Mouse (Mus musculus) lung, embryonic 14.5 days (tissue): Measurements from ENCODE around the gene Trim13. TPM values are rescaled to one million over a fixed set of nuclear protein-coding genes. Genes with fewer than 3 reads are reported as not detected.

Experiments used
- ATAC-seq: fragments of 200-750 bp; cut with Nextera tagmentation; 2 replicates; pipeline ENCODE4 v1.8.0; 2017; ENCODE audit warnings: mild to moderate bottlenecking, moderate TSS enrichment, moderate library complexity; ENCODE audit not compliant: insufficient read depth
- DNase-seq: peaks from one replicate; pipeline ENCODE4 v3.0.0-alpha.2; 2015
- H3K27ac ChIP-seq: fragments of 300-500 bp; sonication (generic); 2 replicates; pipeline ENCODE4 v1.5.1; 2014; ENCODE audit warnings: low read depth, mild to moderate bottlenecking, moderate library complexity
- H3K27me3 ChIP-seq: fragments of 300-500 bp; sonication (generic); 2 replicates; pipeline ENCODE4 v1.6.1; 2014; ENCODE audit warnings: low read length, control low read depth; ENCODE audit not compliant: insufficient read depth
- H3K36me3 ChIP-seq: fragments of 300-500 bp; sonication (generic); 2 replicates; pipeline ENCODE4 v1.6.1; 2014; ENCODE audit warnings: control low read depth; ENCODE audit not compliant: insufficient read depth
- H3K4me1 ChIP-seq: fragments of 300-500 bp; sonication (generic); 2 replicates; pipeline ENCODE4 v1.6.1; 2014; ENCODE audit warnings: antibody characterized with exemption, control low read depth; ENCODE audit not compliant: insufficient read depth
- H3K4me2 ChIP-seq: fragments of 300-500 bp; sonication (generic); 2 replicates; pipeline ENCODE4 v1.6.1; 2014; ENCODE audit warnings: mild to moderate bottlenecking
- H3K4me3 ChIP-seq: fragments of 300-500 bp; sonication (generic); 2 replicates; pipeline ENCODE4 v1.5.1; 2014; ENCODE audit warnings: low read depth, low read length
- H3K9ac ChIP-seq: fragments of 300-500 bp; sonication (generic); 2 replicates; pipeline ENCODE4 v1.6.1; 2014
- H3K9me3 ChIP-seq: fragments of 300-500 bp; sonication (generic); 2 replicates; pipeline ENCODE4 v1.6.1; 2016; ENCODE audit warnings: low read depth, low read length, control low read depth
- CTCF ChIP-seq: IDR thresholded peaks from 2 replicates; pipeline ENCODE4 v1.5.1; 2016; ENCODE audit warnings: antibody characterized with exemption, low read depth
- WGBS: fragments of 180-500 bp; shearing (Covaris S2); extraction: QIAGEN DNeasy Blood & Tissue Kit; methylation state at CpG from one replicate; pipeline ENCODE4 v1.1.7; 2014; 5-methylcytosine and 5-hydroxymethylcytosine counted together
- polyA plus RNA-seq: library from polyadenylated mRNA; unstranded; fragments of >200 nt; fragmentation: Nextera tagmentation; extraction: Ambion mirVana; gene quantifications from 2 replicates; pipeline ENCODE4 v1.2.1, GENCODE M21; 2014

The Trim13 gene
- polyA plus RNA-seq, 1 experiment from 2014 or later, result 15.1 TPM

- 41% methylated on average over 2 of the region's 2 CpGs for WGBS
- no peak for ATAC-seq
These were observed 28.7 kb upstream of the Trim13 start for GRCm38 (mm10) chr14:61569344-61569743.

DNA sequence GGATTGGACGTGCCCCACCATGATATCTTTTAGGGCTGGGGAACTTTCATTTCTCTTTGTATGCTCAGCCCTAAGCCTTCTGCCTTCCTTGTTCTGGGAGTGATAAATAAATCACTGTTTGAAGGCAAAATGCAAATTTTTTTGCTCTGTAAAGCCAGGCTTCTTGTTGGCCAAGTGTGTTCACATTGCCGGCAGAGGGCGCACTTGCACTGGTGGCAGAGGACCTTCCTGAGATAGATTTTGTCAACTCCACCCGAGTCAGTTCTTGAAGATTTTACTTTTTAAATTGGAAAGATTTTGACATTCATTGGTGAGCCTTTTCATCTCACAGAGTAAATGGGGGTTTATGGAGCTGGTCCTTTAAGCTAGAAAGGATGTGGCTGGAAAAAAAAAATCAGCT lies 26.7 kb upstream of the Trim13 start:
- Histone ChIP-seq H3K27me3 (no peaks in the 10 kb centered on the region), H3K4me1 (no peaks in the 10 kb centered on the region), H3K4me2 (no peak overlapping the region; the same call in 1 of the 2 replicates), H3K27ac (no peak overlapping the region), H3K4me3 (no peak overlapping the region), H3K36me3 (no peaks in the 10 kb centered on the region), H3K9me3 (no peaks in the 10 kb centered on the region), H3K9ac (no peak overlapping the region)
- WGBS, result 6% methylated on average over 4 of the region's 4 CpGs
- ATAC-seq, result no peak
- DNase-seq, result peak; percentile 94
- peak; percentile 90 for TF ChIP-seq CTCF

More at GRCm38 (mm10) chr14:61569344-61569743, 28.7 kb upstream of the Trim13 start:
- TF ChIP-seq CTCF, result no peak
- H3K9me3 ChIP-seq, result no peaks in the 10 kb centered on the region
- H3K4me2 ChIP-seq, result no peak overlapping the region
- no peak overlapping the region for H3K4me3 ChIP-seq
- H3K36me3 ChIP-seq, result no peaks in the 10 kb centered on the region
- no peak for DNase-seq
- H3K9ac ChIP-seq, result no peak overlapping the region
- no peak overlapping the region for H3K27ac ChIP-seq
- no peaks in the 10 kb centered on the region for H3K27me3 ChIP-seq
- H3K4me1 ChIP-seq, result no peaks in the 10 kb centered on the region

- ATAC-seq (no peak), DNase-seq (no peak)
- Histone ChIP-seq H3K27ac (no peak overlapping the region), H3K9ac (no peak overlapping the region), H3K36me3 (no peaks in the 10 kb centered on the region), H3K27me3 (no peaks in the 10 kb centered on the region), H3K9me3 (no peaks in the 10 kb centered on the region), H3K4me3 (no peak overlapping the region), H3K4me1 (no peaks in the 10 kb centered on the region), H3K4me2 (no peak overlapping the region)
- WGBS, result 82% methylated on average over 2 of the region's 2 CpGs
- no peak for TF ChIP-seq CTCF
These were observed 25.9 kb upstream of the Trim13 start for GRCm38 (mm10) chr14:61572131-61572530.

DNA sequence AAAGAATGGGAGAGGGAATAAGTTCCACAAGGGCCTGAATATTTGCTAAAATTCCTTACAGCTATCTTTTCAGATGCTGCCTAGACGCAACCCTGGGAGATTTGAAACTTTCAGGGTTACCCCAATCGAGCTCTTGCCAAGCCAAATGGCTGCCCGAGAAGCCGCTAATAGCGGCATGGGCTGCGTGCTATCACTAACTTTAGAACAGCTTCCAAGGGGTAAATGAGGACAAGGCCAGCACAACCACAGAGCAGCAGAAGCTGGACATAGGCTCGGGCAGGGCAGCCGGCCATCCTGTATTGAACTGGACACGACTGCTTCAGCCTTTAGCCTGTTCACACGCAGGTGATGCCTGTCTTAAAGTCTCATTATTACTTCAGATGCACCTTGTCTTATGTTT lies 23.0 kb upstream of the Trim13 start:
- Histone ChIP-seq H3K9me3 (no peaks in the 10 kb centered on the region), H3K4me1 (no peaks in the 10 kb centered on the region), H3K27me3 (no peaks in the 10 kb centered on the region), H3K36me3 (no peaks in the 10 kb centered on the region), H3K9ac (no peak overlapping the region), H3K4me3 (no peak overlapping the region), H3K27ac (no peak overlapping the region), H3K4me2 (no peak overlapping the region)
- no peak for ATAC-seq
- DNase-seq, result no peak
- TF ChIP-seq CTCF, result no peak
- WGBS, result 88% methylated on average over 10 of the region's 10 CpGs

DNA sequence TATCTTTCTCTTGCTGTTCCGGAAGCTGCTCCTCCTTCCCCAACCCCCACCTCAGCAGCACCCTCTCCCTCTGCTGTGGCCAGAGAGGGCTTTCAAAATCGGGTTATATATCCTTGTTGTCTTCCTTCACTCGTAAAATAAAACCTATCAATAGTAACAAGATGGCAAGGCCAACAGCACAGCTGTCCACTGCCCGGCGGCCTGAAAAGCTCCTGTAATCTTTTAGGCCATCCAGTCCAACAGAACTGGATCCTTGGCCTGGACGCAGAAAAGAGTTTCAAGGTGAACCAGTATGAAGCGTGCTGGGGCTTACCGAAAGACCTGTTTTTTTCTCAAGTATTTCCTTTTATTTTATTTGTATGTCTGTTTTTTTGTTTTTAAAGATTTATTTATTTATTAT lies 22.1 kb upstream of the Trim13 start:
- Histone ChIP-seq H3K27ac (no peak overlapping the region), H3K4me2 (no peak overlapping the region), H3K27me3 (no peaks in the 10 kb centered on the region), H3K4me3 (no peak overlapping the region), H3K9ac (no peak overlapping the region), H3K36me3 (no peaks in the 10 kb centered on the region), H3K4me1 (no peaks in the 10 kb centered on the region), H3K9me3 (no peaks in the 10 kb centered on the region)
- no peak for DNase-seq
- no peak for ATAC-seq
- WGBS, result 84% methylated on average over 8 of the region's 8 CpGs
- TF ChIP-seq CTCF, result no peak

DNA sequence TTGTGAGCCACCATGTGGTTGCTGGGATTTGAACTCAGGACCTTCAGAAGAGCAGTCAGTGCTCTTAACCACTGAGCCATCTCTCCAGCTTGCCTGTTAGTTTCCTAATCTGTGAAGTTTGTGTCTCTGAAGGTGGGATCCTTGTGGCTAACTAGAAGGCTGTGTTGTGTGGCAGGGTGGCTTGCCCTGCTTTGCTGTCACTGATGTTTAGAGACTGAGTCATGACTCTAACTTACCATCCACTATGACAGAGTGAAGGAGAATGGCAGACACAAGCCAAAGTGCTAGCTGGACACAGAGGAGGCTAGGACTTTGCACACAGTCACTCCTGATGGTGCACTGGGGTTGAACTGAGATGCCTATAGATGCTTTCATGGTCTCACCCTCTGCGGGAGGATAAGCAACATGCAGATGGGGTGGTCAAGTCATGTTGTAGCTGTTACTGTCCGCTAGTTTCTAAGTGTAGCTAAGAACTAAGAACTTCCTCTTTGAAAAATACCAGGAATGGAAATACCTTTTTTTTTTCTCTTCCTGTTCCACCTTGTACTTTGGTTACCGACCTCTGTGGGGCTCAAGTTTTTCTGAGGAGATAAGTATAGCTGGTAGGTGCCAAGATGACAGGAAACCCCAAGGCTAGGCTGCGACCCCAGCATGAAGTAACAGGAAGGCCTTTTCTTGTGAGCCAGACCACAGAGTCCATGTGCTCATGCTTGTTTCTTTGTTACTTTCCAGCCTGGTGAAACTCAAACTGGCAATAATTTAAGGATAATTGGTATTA lies 8.6 kb upstream of the Trim13 start:
- no peak for ATAC-seq
- H3K27me3 ChIP-seq, result no peaks in the 10 kb centered on the region
- WGBS, result 65% methylated on average over 4 of the region's 4 CpGs
- H3K4me3 ChIP-seq, result no peak overlapping the region
- H3K4me1 ChIP-seq, result no peaks in the 10 kb centered on the region
- H3K27ac ChIP-seq, result no peak overlapping the region
- no peak overlapping the region for H3K9ac ChIP-seq
- no peaks in the 10 kb centered on the region for H3K9me3 ChIP-seq
- no peak for DNase-seq
- H3K4me2 ChIP-seq, result no peak overlapping the region
- no peaks in the 10 kb centered on the region for H3K36me3 ChIP-seq
- no peak for TF ChIP-seq CTCF

DNA sequence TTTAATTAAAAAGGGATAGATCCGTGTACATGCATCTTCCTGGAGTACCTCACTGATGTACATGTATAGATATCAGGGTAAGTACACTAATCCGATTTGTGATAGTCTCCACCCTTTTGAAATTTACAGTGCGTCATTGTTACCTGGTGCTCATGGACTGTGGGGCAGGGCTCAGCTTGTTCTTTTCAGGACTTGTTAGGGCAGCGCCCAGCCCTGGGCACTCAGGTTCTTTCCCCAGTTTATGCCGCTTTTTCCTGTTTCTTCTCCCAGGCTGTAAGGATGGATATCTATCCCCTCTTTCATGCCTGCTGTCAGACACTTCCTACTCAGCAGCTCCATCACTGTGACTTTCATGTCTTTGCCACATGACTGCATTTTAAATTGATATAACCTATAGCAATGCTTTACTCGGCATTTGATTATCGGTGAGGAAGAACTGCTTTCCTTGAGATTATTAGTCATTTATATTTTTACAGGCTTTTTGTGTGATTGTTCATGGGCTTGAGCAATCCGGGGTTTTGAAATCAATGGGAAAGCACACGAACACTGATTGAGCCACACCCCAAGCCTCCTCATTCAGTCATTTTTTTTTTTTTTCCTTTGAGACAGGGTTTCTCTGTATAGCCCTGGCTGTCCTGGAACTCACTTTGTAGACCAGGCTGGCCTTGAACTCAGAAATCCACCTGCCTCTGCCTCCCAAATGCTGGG lies 1.2 kb upstream of the Trim13 start:
- no peaks in the 10 kb centered on the region for H3K9me3 ChIP-seq
- 85% methylated on average over 9 of the region's 9 CpGs for WGBS
- DNase-seq (no peak), ATAC-seq (no peak)
- no peaks in the 10 kb centered on the region for H3K27me3 ChIP-seq
- no peak overlapping the region for H3K27ac ChIP-seq
- no peak for TF ChIP-seq CTCF
- 0 out of 2 replicates have a peak, but pooled peaks cover 5% of the 10 kb centered on the region for H3K36me3 ChIP-seq
- H3K4me1 ChIP-seq, result peaks cover 6% of the 10 kb centered on the region; the same call in 1 of the 2 replicates
- H3K9ac ChIP-seq, result no peak overlapping the region
- H3K4me3 ChIP-seq, result no peak overlapping the region
- H3K4me2 ChIP-seq, result no peak overlapping the region
